Mouse (Mus musculus) adrenal gland, adult (tissue): Measurements from ENCODE around the gene Kcnq1.

Experiments
- DNase-seq, 2 experiments: peaks; one replicate each; pipeline ENCODE4 v3.0.0; 2022 to 2023; ENCODE audit warnings: low spot score in 1 of 2; ENCODE audit not compliant: inconsistent age in 2 of 2

The Kcnq1 gene

GRCm38 (mm10) chr7:143106062-143106461 is at the start of gene Kcnq1:
TSS of gene Kcnq1 (plus strand) at chr7:143106362.
- DNase-seq = no peak

GRCm38 (mm10) chr7:143057023-143057422 is 49.1 kb upstream of the Kcnq1 start:
- peak in 1 of 2 experiments; percentile 54 for DNase-seq

- peak in 1 of 2 experiments; percentile 72 for DNase-seq
Observed at GRCm38 (mm10) chr7:143057667-143058220, 48.4 kb upstream of the Kcnq1 start.

- DNase-seq = peak; percentile 52 to 71
Observed at GRCm38 (mm10) chr7:143058221-143058697, 47.9 kb upstream of the Kcnq1 start.

GRCm38 (mm10) chr7:143059202-143059870 is 46.8 kb upstream of the Kcnq1 start:
- peak in 1 of 2 experiments; percentile 48 for DNase-seq

- peak in 1 of 2 experiments; percentile 42 for DNase-seq
Observed at GRCm38 (mm10) chr7:143062704-143063103, 43.5 kb upstream of the Kcnq1 start.

- DNase-seq = no peak
Observed at GRCm38 (mm10) chr7:143064226-143064625, 41.9 kb upstream of the Kcnq1 start.

GRCm38 (mm10) chr7:143065692-143066091 is 40.5 kb upstream of the Kcnq1 start:
- no peak for DNase-seq

GRCm38 (mm10) chr7:143067469-143067868 is 38.7 kb upstream of the Kcnq1 start:
- no peak for DNase-seq

GRCm38 (mm10) chr7:143067897-143068296 is 38.3 kb upstream of the Kcnq1 start:
- peak; percentile 48 to 75 for DNase-seq

- peak in 1 of 2 experiments; percentile 71 for DNase-seq
Observed at GRCm38 (mm10) chr7:143068316-143068881, 37.8 kb upstream of the Kcnq1 start.

- peak; percentile 99 for DNase-seq
Observed at GRCm38 (mm10) chr7:143068882-143069591, 37.1 kb upstream of the Kcnq1 start, which contains the start of gene Tssc4. TSS of gene Tssc4 (plus strand) at chr7:143069249.

- peak in 1 of 2 experiments; percentile 63 for DNase-seq
Observed at GRCm38 (mm10) chr7:143069751-143070400, 36.3 kb upstream of the Kcnq1 start.

- DNase-seq = no peak
Observed at GRCm38 (mm10) chr7:143070506-143071070, 35.6 kb upstream of the Kcnq1 start.

- DNase-seq = no peak
Observed at GRCm38 (mm10) chr7:143072605-143073004, 33.6 kb upstream of the Kcnq1 start.

GRCm38 (mm10) chr7:143073086-143073485 is 33.1 kb upstream of the Kcnq1 start:
- peak in 1 of 2 experiments; percentile 81 for DNase-seq

GRCm38 (mm10) chr7:143075394-143075793 is 30.8 kb upstream of the Kcnq1 start:
- DNase-seq = no peak

- DNase-seq = no peak
Observed at GRCm38 (mm10) chr7:143077351-143077750, 28.8 kb upstream of the Kcnq1 start.

- DNase-seq = no peak
Observed at GRCm38 (mm10) chr7:143082024-143082423, 24.1 kb upstream of the Kcnq1 start.

- no peak for DNase-seq
Observed at GRCm38 (mm10) chr7:143083708-143084107, 22.5 kb upstream of the Kcnq1 start.

- peak; percentile 69 to 90 for DNase-seq
Observed at GRCm38 (mm10) chr7:143086366-143086765, 19.8 kb upstream of the Kcnq1 start.
